Mouse (Mus musculus): ENCODE measurements around the gene Kat2a.
A peak's percentile ranks its signal among the peaks of the same experiment; 100 is the strongest.

The Kat2a gene

GRCm38 (mm10) chr11:100710977-100711376 lies 1.3 kb downstream of the Kat2a start:
- DNase-seq (ENCODE audit: low spot score in 2 of 2) = no peak

GRCm38 (mm10) chr11:100710528-100710927 lies 1.7 kb downstream of the Kat2a start:
- DNase-seq (ENCODE audit: low spot score in 2 of 2) = no peak

- no peak for DNase-seq (ENCODE audit: low spot score in 2 of 2)
These were observed 3.0 kb downstream of the Kat2a start for GRCm38 (mm10) chr11:100709201-100709810.

GRCm38 (mm10) chr11:100705095-100705747 lies 7.0 kb downstream of the Kat2a start:
- no peak for DNase-seq (ENCODE audit: low spot score in 2 of 2)

- peak; percentile 48 to 52 for DNase-seq (ENCODE audit: low spot score in 2 of 2)
These were observed 8.3 kb downstream of the Kat2a start, which contains the start of gene Dhx58 for GRCm38 (mm10) chr11:100703851-100704531. Gene Dhx58, minus strand, starts transcription at chr11:100704271.

- no peak for DNase-seq (ENCODE audit: low spot score in 2 of 2)
These were observed 8.9 kb downstream of the Kat2a start for GRCm38 (mm10) chr11:100703366-100703765.

- DNase-seq (ENCODE audit: low spot score in 2 of 2) = no peak
These were observed 9.4 kb downstream of the Kat2a start for GRCm38 (mm10) chr11:100702906-100703305.

GRCm38 (mm10) chr11:100702081-100702851 lies 10.0 kb downstream of the Kat2a start:
- DNase-seq (ENCODE audit: low spot score in 2 of 2) = peak; percentile 69 to 75

- peak; percentile 71 to 80 for DNase-seq (ENCODE audit: low spot score in 2 of 2)
These were observed 11.0 kb downstream of the Kat2a start for GRCm38 (mm10) chr11:100701301-100701700.

GRCm38 (mm10) chr11:100700710-100701109 lies 11.6 kb downstream of the Kat2a start:
- no peak for DNase-seq (ENCODE audit: low spot score in 2 of 2)

- DNase-seq (ENCODE audit: low spot score in 2 of 2) = no peak
These were observed 14.3 kb downstream of the Kat2a start for GRCm38 (mm10) chr11:100697921-100698320.

GRCm38 (mm10) chr11:100694926-100695325 lies 17.3 kb downstream of the Kat2a start:
- DNase-seq (ENCODE audit: low spot score in 2 of 2) = peak; percentile 50 to 58

GRCm38 (mm10) chr11:100693154-100693553 lies 19.1 kb downstream of the Kat2a start:
- no peak for DNase-seq (ENCODE audit: low spot score in 2 of 2)

GRCm38 (mm10) chr11:100692164-100692616 lies 20.1 kb downstream of the Kat2a start, which contains the start of gene Zfp385c:
Gene Zfp385c, minus strand, starts transcription at chr11:100692455.
- DNase-seq (ENCODE audit: low spot score in 2 of 2) = no peak

GRCm38 (mm10) chr11:100690389-100690788 lies 21.9 kb downstream of the Kat2a start:
- no peak for DNase-seq (ENCODE audit: low spot score in 2 of 2)

- no peak for DNase-seq (ENCODE audit: low spot score in 2 of 2)
These were observed 23.8 kb downstream of the Kat2a start for GRCm38 (mm10) chr11:100688443-100688842.

- no peak for DNase-seq (ENCODE audit: low spot score in 2 of 2)
These were observed 25.0 kb downstream of the Kat2a start for GRCm38 (mm10) chr11:100687265-100687664.

GRCm38 (mm10) chr11:100685371-100685770 lies 26.9 kb downstream of the Kat2a start:
- no peak for DNase-seq (ENCODE audit: low spot score in 2 of 2)

GRCm38 (mm10) chr11:100684084-100684483 lies 28.2 kb downstream of the Kat2a start:
- DNase-seq (ENCODE audit: low spot score in 2 of 2) = no peak

- no peak for DNase-seq (ENCODE audit: low spot score in 2 of 2)
These were observed 29.7 kb downstream of the Kat2a start for GRCm38 (mm10) chr11:100682526-100682925.

GRCm38 (mm10) chr11:100681826-100682225 lies 30.4 kb downstream of the Kat2a start:
- DNase-seq (ENCODE audit: low spot score in 2 of 2) = no peak

- DNase-seq (ENCODE audit: low spot score in 2 of 2) = no peak
These were observed 34.5 kb downstream of the Kat2a start for GRCm38 (mm10) chr11:100677810-100678209.

Measured in spleen, postnatal 36 days (tissue).